In the genomic region with DNA sequence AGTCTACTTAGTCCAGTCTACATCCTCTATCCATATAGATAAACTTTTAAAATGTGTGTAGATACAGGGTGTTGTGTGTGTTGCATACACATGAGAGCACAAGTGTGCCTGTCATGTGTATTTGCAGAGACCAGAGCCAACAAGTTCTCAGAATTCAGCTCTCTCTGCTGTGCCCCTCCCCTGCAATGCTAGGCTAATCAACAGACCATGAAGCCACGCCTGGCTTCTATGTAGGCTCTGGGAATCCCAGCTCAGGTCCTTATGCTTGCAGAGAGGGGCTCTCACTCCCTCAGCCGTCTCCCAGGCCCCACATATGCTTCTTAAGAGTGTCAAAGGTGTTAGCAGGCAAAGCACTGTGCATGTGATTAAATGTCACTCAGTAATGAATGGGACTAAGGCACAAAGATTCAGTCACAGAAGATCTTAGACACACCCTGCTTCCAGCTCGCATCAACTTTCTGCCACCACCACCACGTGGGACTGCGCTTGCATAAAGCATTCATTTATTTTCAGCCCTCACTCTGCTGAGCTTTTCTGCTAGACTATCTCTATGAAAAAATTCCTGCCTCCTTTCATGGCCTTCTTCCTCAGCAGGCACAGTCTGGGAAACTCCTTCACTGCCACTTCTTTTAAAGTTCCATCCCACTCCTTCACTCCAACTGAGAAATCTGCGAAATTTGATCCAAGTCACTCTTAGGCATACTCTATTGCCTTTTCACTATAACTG, we compare ENCODE assay signal across 18 mouse cellular contexts. TPM values are rescaled to one million over a fixed set of nuclear protein-coding genes. Genes with fewer than 3 reads are reported as not detected.
DNase-seq lines count a peak whose midpoint lies in the region; ATAC-seq lines count a peak whose summit lies in the region.
"Had no signal": no experiment of that assay in that cellular context is flagged by ENCODE, and none has a peak within 500 bp of the region (broad histone marks: within the 10 kb centered on the region; RNA-seq: fewer than 3 reads in every experiment).

No protein-coding gene starts in this region.

- WGBS in heart, embryonic 11.5 days (ENCODE audit: insufficient replicate concordance) = 73% methylated on average over 6 of the region's 6 CpGs
- 64% methylated on average over 6 of the region's 6 CpGs for WGBS in limb, embryonic 12.5 days
- WGBS in limb, embryonic 10.5 days = 76% methylated on average over 6 of the region's 6 CpGs
- 58% methylated on average over 6 of the region's 6 CpGs for WGBS in embryonic facial prominence, embryonic 14.5 days
- 52% methylated on average over 6 of the region's 6 CpGs for WGBS in kidney, embryonic 16.5 days

- H3K27me3 ChIP-seq in heart, embryonic 11.5 days (ENCODE audit: control insufficient read depth, insufficient read depth, low read length) = no peaks in the 10 kb centered on the region
- H3K27me3 ChIP-seq in limb, embryonic 12.5 days = no peaks in the 10 kb centered on the region
- no peaks in the 10 kb centered on the region for H3K27me3 ChIP-seq in limb, embryonic 10.5 days (ENCODE audit: low read depth, poor library complexity, severe bottlenecking)
- no peaks in the 10 kb centered on the region for H3K27me3 ChIP-seq in embryonic facial prominence, embryonic 14.5 days (replicated peaks; ENCODE audit: control insufficient read depth, insufficient read depth, low read length)
- no peaks in the 10 kb centered on the region for H3K27me3 ChIP-seq in kidney, embryonic 16.5 days (ENCODE audit: insufficient read depth, low read length)
- H3K27me3 ChIP-seq: intestine, embryonic 15.5 days; limb, embryonic 15.5 days had no signal

- peak; percentile 68 for DNase-seq in heart, adult 11 months
- no peak for DNase-seq in limb, embryonic 10.5 days (ENCODE audit: low spot score)
- DNase-seq in embryonic facial prominence, embryonic 14.5 days (ENCODE audit: low spot score) = peak; percentile 29
- DNase-seq in layer of hippocampus, postnatal 10 days (ENCODE audit: low spot score in 2 of 2) = no peak
- DNase-seq in cerebellum, adult 9-10 months = no peak
- DNase-seq: adrenal gland, postnatal 10 days; cerebellum, postnatal 10 days; heart, adult 18-20 months; heart, postnatal 14 days; layer of hippocampus, adult 9-11 months; lung, adult 18-20 months; thymus, postnatal 14 days had no signal

- no peak overlapping the region for H3K27ac ChIP-seq in heart, embryonic 11.5 days (ENCODE audit: low read depth, low read length)
- 0 out of 2 replicates have a peak overlapping the region, but pooled peaks have one; percentile 13 for H3K27ac ChIP-seq in limb, embryonic 12.5 days
- no peak overlapping the region for H3K27ac ChIP-seq in limb, embryonic 10.5 days
- no peak overlapping the region for H3K27ac ChIP-seq in embryonic facial prominence, embryonic 14.5 days (replicated peaks; ENCODE audit: low read depth, low read length)
- H3K27ac ChIP-seq in kidney, embryonic 16.5 days (ENCODE audit: low read length) = peak overlapping the region; percentile 48; the same call in 1 of the 2 replicates
- H3K27ac ChIP-seq: intestine, embryonic 15.5 days; limb, embryonic 15.5 days had no signal

- peaks cover 10% of the 10 kb centered on the region; the same call in 1 of the 2 replicates for H3K36me3 ChIP-seq in heart, embryonic 11.5 days (ENCODE audit: control insufficient read depth, insufficient read depth, low read length)
- H3K36me3 ChIP-seq in limb, embryonic 12.5 days = peaks cover 51% of the 10 kb centered on the region
- H3K36me3 ChIP-seq in limb, embryonic 10.5 days = peaks cover 41% of the 10 kb centered on the region
- H3K36me3 ChIP-seq in embryonic facial prominence, embryonic 14.5 days (ENCODE audit: control insufficient read depth, insufficient read depth, low read length) = peaks cover 29% of the 10 kb centered on the region
- H3K36me3 ChIP-seq in kidney, embryonic 16.5 days (ENCODE audit: insufficient read depth, low read length) = peaks cover 13% of the 10 kb centered on the region

- no peak overlapping the region for H3K9ac ChIP-seq in heart, embryonic 11.5 days (ENCODE audit: low read depth, low read length)
- no peak overlapping the region for H3K9ac ChIP-seq in limb, embryonic 12.5 days (replicated peaks)
- no peak overlapping the region for H3K9ac ChIP-seq in embryonic facial prominence, embryonic 14.5 days (ENCODE audit: low read depth, low read length)
- H3K9ac ChIP-seq in kidney, embryonic 16.5 days (replicated peaks; ENCODE audit: low read length) = no peak overlapping the region
- H3K9ac ChIP-seq: intestine, embryonic 15.5 days; limb, embryonic 15.5 days had no signal

- H3K4me1 ChIP-seq in heart, embryonic 11.5 days (ENCODE audit: control insufficient read depth, insufficient read depth, low read length) = no peaks in the 10 kb centered on the region
- peaks cover 10% of the 10 kb centered on the region; the same call in 1 of the 2 replicates for H3K4me1 ChIP-seq in limb, embryonic 12.5 days (replicated peaks)
- no peaks in the 10 kb centered on the region for H3K4me1 ChIP-seq in limb, embryonic 10.5 days
- H3K4me1 ChIP-seq in embryonic facial prominence, embryonic 14.5 days (ENCODE audit: control insufficient read depth, insufficient read depth, low read length) = no peaks in the 10 kb centered on the region
- H3K4me1 ChIP-seq in kidney, embryonic 16.5 days (ENCODE audit: insufficient read depth, low read length) = peaks cover 12% of the 10 kb centered on the region; the same call in 1 of the 2 replicates
- H3K4me1 ChIP-seq: limb, embryonic 15.5 days had no signal

- no peak for ATAC-seq in heart, embryonic 11.5 days (replicated peaks; ENCODE audit: insufficient number of reproducible peaks, low FRiP score, low TSS enrichment)
- ATAC-seq in limb, embryonic 12.5 days (ENCODE audit: insufficient number of reproducible peaks, insufficient read depth, low FRiP score, low TSS enrichment, low read depth) = no peak
- 0 out of 2 replicates have a peak, but pooled peaks have one; percentile 47 for ATAC-seq in embryonic facial prominence, embryonic 14.5 days (ENCODE audit: low read depth)
- ATAC-seq in kidney, embryonic 16.5 days (ENCODE audit: low FRiP score, low TSS enrichment) = peak; percentile 91
- ATAC-seq: intestine, embryonic 15.5 days had no signal

- H3K4me2 ChIP-seq in heart, embryonic 11.5 days = no peak overlapping the region
- H3K4me2 ChIP-seq in limb, embryonic 12.5 days = no peak overlapping the region
- no peak overlapping the region for H3K4me2 ChIP-seq in embryonic facial prominence, embryonic 14.5 days (ENCODE audit: low read depth, low read length)
- H3K4me2 ChIP-seq in kidney, embryonic 16.5 days (replicated peaks; ENCODE audit: low read depth, low read length) = no peak overlapping the region
- H3K4me2 ChIP-seq: intestine, embryonic 15.5 days; limb, embryonic 15.5 days had no signal

- H3K4me3 ChIP-seq in heart, embryonic 11.5 days (ENCODE audit: low read depth, low read length) = no peak overlapping the region
- H3K4me3 ChIP-seq in limb, embryonic 12.5 days (replicated peaks) = no peak overlapping the region
- H3K4me3 ChIP-seq in limb, embryonic 10.5 days = no peak overlapping the region
- no peak overlapping the region for H3K4me3 ChIP-seq in embryonic facial prominence, embryonic 14.5 days (ENCODE audit: low read depth, low read length)
- no peak overlapping the region for H3K4me3 ChIP-seq in kidney, embryonic 16.5 days (ENCODE audit: low read length)
- H3K4me3 ChIP-seq: intestine, embryonic 15.5 days; limb, embryonic 15.5 days; myocyte had no signal

- H3K9me3 ChIP-seq in heart, embryonic 11.5 days (replicated peaks; ENCODE audit: control insufficient read depth, low read length) = no peaks in the 10 kb centered on the region
- no peaks in the 10 kb centered on the region for H3K9me3 ChIP-seq in limb, embryonic 12.5 days
- no peaks in the 10 kb centered on the region for H3K9me3 ChIP-seq in limb, embryonic 10.5 days (replicated peaks)
- no peaks in the 10 kb centered on the region for H3K9me3 ChIP-seq in embryonic facial prominence, embryonic 14.5 days (ENCODE audit: control insufficient read depth, low read length)
- no peaks in the 10 kb centered on the region for H3K9me3 ChIP-seq in kidney, embryonic 16.5 days (ENCODE audit: low read length)
- H3K9me3 ChIP-seq: intestine, embryonic 15.5 days; limb, embryonic 15.5 days had no signal

RNA-seq across cellular contexts. Expression of a gene that starts 31.3 kb away (rescaled TPM):
- 201 and 210 TPM in 2 replicates for polyA plus RNA-seq in heart, embryonic 11.5 days (2014; fragmentation: Nextera tagmentation; extraction: Ambion mirVana)
- 196 and 209 TPM in 2 replicates for polyA plus RNA-seq in limb, embryonic 12.5 days (2016; fragmentation: Nextera tagmentation; extraction: Ambion mirVana)
- 154 and 168 TPM in 2 replicates for polyA plus RNA-seq in limb, embryonic 10.5 days (2016; fragmentation: Nextera tagmentation; extraction: Ambion mirVana)
- polyA plus RNA-seq in embryonic facial prominence, embryonic 14.5 days (2014; fragmentation: Nextera tagmentation; extraction: Ambion mirVana) = 175 and 190 TPM in 2 replicates
- polyA plus RNA-seq in kidney, embryonic 16.5 days (2015; fragmentation: Nextera tagmentation; extraction: Ambion mirVana) = 171 and 179 TPM in 2 replicates
- 100 to 1,000 TPM in 1 of 2 experiments, 10 to 100 TPM in 1; 87.9 to 107 TPM for total RNA-seq in layer of hippocampus, postnatal 10 days (2021)

RNA-seq across cellular contexts. Expression of a gene that starts 31.5 kb away (rescaled TPM):
- polyA plus RNA-seq in heart, embryonic 11.5 days (2014; fragmentation: Nextera tagmentation; extraction: Ambion mirVana) = 34.2 and 48.8 TPM in 2 replicates
- 52.6 and 53.7 TPM in 2 replicates for polyA plus RNA-seq in limb, embryonic 12.5 days (2016; fragmentation: Nextera tagmentation; extraction: Ambion mirVana)
- polyA plus RNA-seq in limb, embryonic 10.5 days (2016; fragmentation: Nextera tagmentation; extraction: Ambion mirVana) = 46.5 and 57.1 TPM in 2 replicates
- 40.7 and 47.0 TPM in 2 replicates for polyA plus RNA-seq in embryonic facial prominence, embryonic 14.5 days (2014; fragmentation: Nextera tagmentation; extraction: Ambion mirVana)
- 56.5 and 60.6 TPM in 2 replicates for polyA plus RNA-seq in kidney, embryonic 16.5 days (2015; fragmentation: Nextera tagmentation; extraction: Ambion mirVana)
- 10 to 100 TPM; 28.5 to 30.2 TPM for total RNA-seq in layer of hippocampus, postnatal 10 days (2021)

Comparison
In these comparisons a context has a peak if more than half of its experiments do, and no peak if none do; other contexts are left out.
1. H3K27ac ChIP-seq: peak in limb, embryonic 12.5 days (single experiment) and kidney, embryonic 16.5 days (single experiment); none in heart, embryonic 11.5 days (single experiment), limb, embryonic 10.5 days (single experiment) and embryonic facial prominence, embryonic 14.5 days (single experiment).
2. DNase-seq: peak in heart, adult 11 months (single experiment) and embryonic facial prominence, embryonic 14.5 days (single experiment); none in limb, embryonic 10.5 days (single experiment), layer of hippocampus, postnatal 10 days (0 of 2) and cerebellum, adult 9-10 months (single experiment).
3. ATAC-seq: peak in embryonic facial prominence, embryonic 14.5 days (single experiment) and kidney, embryonic 16.5 days (single experiment); none in heart, embryonic 11.5 days (single experiment) and limb, embryonic 12.5 days (single experiment).